Comparison of ENCODE assay signal across 9 mouse cellular contexts in the genomic region with DNA sequence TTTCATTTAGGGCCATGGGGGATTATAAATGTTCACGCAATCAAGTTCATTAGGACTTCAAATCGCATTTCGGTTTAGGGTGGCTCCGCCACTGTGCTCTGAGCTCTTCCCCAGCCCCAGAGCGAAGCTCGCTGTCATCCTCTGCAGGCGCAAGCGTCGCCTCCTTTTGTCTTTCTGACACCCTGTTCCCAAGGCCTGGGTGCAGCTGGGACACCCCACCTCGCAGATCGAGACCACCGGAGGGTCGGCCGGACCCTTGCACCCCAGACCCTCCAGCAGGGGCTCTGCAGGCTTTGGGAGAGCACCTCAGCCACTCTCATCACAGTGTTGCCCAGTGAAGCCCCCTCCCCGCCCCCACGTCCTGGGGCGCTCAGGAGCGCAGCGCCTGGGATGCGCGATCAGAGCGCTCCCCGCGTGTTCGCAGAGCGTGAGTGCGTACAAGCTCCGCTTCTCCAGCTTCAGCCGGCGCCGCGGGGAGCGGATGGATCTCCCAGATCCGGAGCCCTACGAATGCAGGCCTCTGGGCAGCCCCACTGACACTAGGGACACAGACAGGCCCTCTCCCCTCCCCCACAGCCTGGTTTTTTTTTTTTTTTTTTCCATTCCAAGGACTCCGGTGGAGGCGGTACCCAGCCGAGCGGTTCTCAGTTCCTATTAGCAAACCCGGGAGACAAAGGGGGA. TPM values are rescaled to one million over a fixed set of nuclear protein-coding genes. Genes with fewer than 3 reads are reported as not detected.
DNase-seq lines count a peak whose midpoint lies in the region; ATAC-seq and TF ChIP-seq lines count a peak whose summit lies in the region.
"Had no signal": no experiment of that assay in that cellular context is flagged by ENCODE, and none has a peak within 500 bp of the region (broad histone marks: within the 10 kb centered on the region; RNA-seq: fewer than 3 reads in every experiment).

No protein-coding gene starts in this region.

- 2% methylated on average over 40 of the region's 40 CpGs for WGBS in heart, adult 2 months
- WGBS in hindbrain, embryonic 12.5 days: under 1% methylated on average over 40 of the region's 40 CpGs
- under 1% methylated on average over 40 of the region's 40 CpGs for WGBS in midbrain, embryonic 16.5 days

- H3K9ac ChIP-seq in heart, adult 2 months (ENCODE audit: low read depth, low read length): no peak overlapping the region
- H3K9ac ChIP-seq in hindbrain, embryonic 12.5 days: peak overlapping the region; percentile 68
- H3K9ac ChIP-seq in midbrain, embryonic 16.5 days (ENCODE audit: low read depth, low read length): peak overlapping the region; percentile 39; the same call in 1 of the 2 replicates

- peak in 1 of 2 experiments; percentile 40 for DNase-seq in heart, adult 2 months
- no peak for DNase-seq in heart, adult 9 months (ENCODE audit: low spot score in 2 of 2)
- DNase-seq in brain, embryonic 14.5 days (ENCODE audit: low read depth): peak; percentile 75
- no peak for DNase-seq in urinary bladder, adult 18-20 months (ENCODE audit: low spot score in 2 of 2)
- DNase-seq in thymus, adult 18-20 months: no peak
- no peak for DNase-seq in c-Kit-positive CD71-positive TER-119-positive erythroid progenitor cells, embryonic 14.5 days (ENCODE audit: low spot score)

- H3K4me2 ChIP-seq in hindbrain, embryonic 12.5 days (replicated peaks): peak overlapping the region; percentile 82
- peak overlapping the region; percentile 49 for H3K4me2 ChIP-seq in midbrain, embryonic 16.5 days (ENCODE audit: low read length)

- ATAC-seq in hindbrain, embryonic 12.5 days (ENCODE audit: low FRiP score): peak; percentile 77
- peak; percentile 58; the same call in 1 of the 2 replicates for ATAC-seq in midbrain, embryonic 16.5 days

- no peak for TF ChIP-seq CTCF in heart, adult 2 months (IDR thresholded peaks at IDR 0.05)
- no peak for TF ChIP-seq CTCF in brain, embryonic 14.5 days (IDR thresholded peaks at IDR 0.05; ENCODE audit: borderline replicate concordance, extremely low read depth, insufficient read depth, insufficient read length)

- intact Hi-C loops in heart, adult 2 months (cut with DNase I): loop anchor here (1.0 to 10.0 kb wide), 3 partner anchors 83 to 707 kb away; no protein-coding TSS in a partner anchor

- no peaks in the 10 kb centered on the region for H3K36me3 ChIP-seq in heart, adult 2 months (ENCODE audit: control insufficient read depth, insufficient read depth, low read length)
- H3K36me3 ChIP-seq in hindbrain, embryonic 12.5 days: no peaks in the 10 kb centered on the region
- H3K36me3 ChIP-seq in midbrain, embryonic 16.5 days (ENCODE audit: control insufficient read depth, insufficient read depth, low read length): no peaks in the 10 kb centered on the region

- no peaks in the 10 kb centered on the region; the same call in 1 of the 2 replicates for H3K4me1 ChIP-seq in heart, adult 2 months (ENCODE audit: control insufficient read depth, insufficient read depth, low read length)
- peaks cover 19% of the 10 kb centered on the region for H3K4me1 ChIP-seq in hindbrain, embryonic 12.5 days
- peaks cover 13% of the 10 kb centered on the region; the same call in 1 of the 2 replicates for H3K4me1 ChIP-seq in midbrain, embryonic 16.5 days (ENCODE audit: control insufficient read depth, insufficient read depth, low read length)

- TF ChIP-seq POLR2A in heart, adult 2 months (IDR thresholded peaks at IDR 0.05; ENCODE audit: insufficient read depth, low read depth, low read length): no peak
- no peak for TF ChIP-seq POLR2A in brain, embryonic 14.5 days (IDR thresholded peaks at IDR 0.05; ENCODE audit: borderline replicate concordance, extremely low read depth, insufficient read depth, insufficient read length, poor library complexity, severe bottlenecking)

- H3K27me3 ChIP-seq in heart, adult 2 months (ENCODE audit: control insufficient read depth, insufficient read depth, low read length): peaks cover 26% of the 10 kb centered on the region
- H3K27me3 ChIP-seq in hindbrain, embryonic 12.5 days: peaks cover 66% of the 10 kb centered on the region
- peaks cover 62% of the 10 kb centered on the region for H3K27me3 ChIP-seq in midbrain, embryonic 16.5 days (ENCODE audit: control insufficient read depth, insufficient read depth, low read depth, low read length)

- peak overlapping the region; percentile 6; the same call in 1 of the 2 replicates for H3K4me3 ChIP-seq in heart, adult 2 months
- peak overlapping the region; percentile 34 for H3K4me3 ChIP-seq in hindbrain, embryonic 12.5 days
- H3K4me3 ChIP-seq in midbrain, embryonic 16.5 days (ENCODE audit: low read depth, low read length): peak overlapping the region; percentile 24

- no peak overlapping the region for H3K27ac ChIP-seq in heart, adult 2 months
- H3K27ac ChIP-seq in hindbrain, embryonic 12.5 days: peak overlapping the region; percentile 90
- H3K27ac ChIP-seq in midbrain, embryonic 16.5 days (ENCODE audit: low read length): no peak overlapping the region

- H3K79me2 ChIP-seq in heart, adult 2 months (replicated peaks; ENCODE audit: control insufficient read depth, insufficient read depth, low read length): no peaks in the 10 kb centered on the region

- H3K9me3 ChIP-seq in hindbrain, embryonic 12.5 days (replicated peaks): no peaks in the 10 kb centered on the region
- no peaks in the 10 kb centered on the region for H3K9me3 ChIP-seq in midbrain, embryonic 16.5 days (replicated peaks; ENCODE audit: control insufficient read depth, low read length, poor library complexity, severe bottlenecking)

- TF ChIP-seq EP300 in heart, adult 2 months (IDR thresholded peaks at IDR 0.05; ENCODE audit: insufficient read depth, low read depth, low read length): no peak

RNA-seq across cellular contexts. Expression of a gene that starts 10.9 kb away (rescaled TPM):
- under 1 TPM; 0.18 to 0.21 TPM for total RNA-seq in heart, adult 2 months (2021)
- 0.12 and 0.14 TPM in 2 replicates for polyA plus RNA-seq in heart, adult 2 months (2012; rRNA removed)
- polyA plus RNA-seq in brain, embryonic 14.5 days (2012; rRNA removed): 30.3 and 38.2 TPM in 2 replicates
- 46.1 and 63.6 TPM in 2 replicates for polyA plus RNA-seq in hindbrain, embryonic 12.5 days (2016; fragmentation: Nextera tagmentation; extraction: Ambion mirVana)
- polyA plus RNA-seq in midbrain, embryonic 16.5 days (2015; fragmentation: Nextera tagmentation; extraction: Ambion mirVana): 29.7 and 62.2 TPM in 2 replicates
- total RNA-seq: heart, postnatal 36 days had no signal

Comparison
In these comparisons a context has a peak if more than half of its experiments do, and no peak if none do; other contexts are left out.
1. RNA of a gene that starts 10.9 kb away (polyA plus RNA-seq): 46.1 to 63.6 TPM in hindbrain, embryonic 12.5 days, 30.3 to 38.2 TPM in brain, embryonic 14.5 days and 29.7 to 62.2 TPM in midbrain, embryonic 16.5 days; 0.12 to 0.14 TPM in heart, adult 2 months; every median in the first group is over 10 times any median in the second.
2. Peak in every context shown above with its lines, with median percentiles within 50 percentile points of each other: H3K4me3 ChIP-seq.